Mouse (Mus musculus): ENCODE data around the gene Myo3b. TPM values are rescaled to one million over a fixed set of nuclear protein-coding genes. Genes with fewer than 3 reads are reported as not detected.

Gene Myo3b
- total RNA-seq, 2 experiments from 2014 or later, result not detected

GRCm38 (mm10) chr2:70339501-70339900, 300.6 kb downstream of the Myo3b start:
- ATAC-seq (replicated peaks; ENCODE audit: poor library complexity, severe bottlenecking), result no peak

DNA sequence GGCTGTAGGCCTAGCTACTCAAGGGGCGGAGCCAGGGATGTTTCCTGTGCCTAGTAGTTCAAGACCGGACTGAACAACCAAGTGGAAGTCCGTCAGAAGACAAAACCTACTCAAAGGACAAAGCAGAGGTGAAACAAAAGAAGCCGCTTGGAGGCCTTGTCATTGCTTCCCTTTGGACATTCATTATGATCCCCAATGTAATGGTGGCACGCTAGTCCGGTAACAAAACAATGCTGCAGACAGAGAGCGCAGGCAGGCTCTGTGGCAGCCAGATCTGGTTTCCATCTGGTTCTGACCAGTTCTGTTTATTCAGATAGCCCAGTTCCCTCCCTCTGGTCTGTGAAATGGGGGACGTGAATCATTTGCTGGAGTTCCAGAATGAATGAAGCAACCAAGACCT, 301.3 kb downstream of the Myo3b start:
- ATAC-seq (replicated peaks; ENCODE audit: poor library complexity, severe bottlenecking), result no peak

- no peak for ATAC-seq (replicated peaks; ENCODE audit: poor library complexity, severe bottlenecking)
These were observed 306.2 kb downstream of the Myo3b start for GRCm38 (mm10) chr2:70345126-70345525.

DNA sequence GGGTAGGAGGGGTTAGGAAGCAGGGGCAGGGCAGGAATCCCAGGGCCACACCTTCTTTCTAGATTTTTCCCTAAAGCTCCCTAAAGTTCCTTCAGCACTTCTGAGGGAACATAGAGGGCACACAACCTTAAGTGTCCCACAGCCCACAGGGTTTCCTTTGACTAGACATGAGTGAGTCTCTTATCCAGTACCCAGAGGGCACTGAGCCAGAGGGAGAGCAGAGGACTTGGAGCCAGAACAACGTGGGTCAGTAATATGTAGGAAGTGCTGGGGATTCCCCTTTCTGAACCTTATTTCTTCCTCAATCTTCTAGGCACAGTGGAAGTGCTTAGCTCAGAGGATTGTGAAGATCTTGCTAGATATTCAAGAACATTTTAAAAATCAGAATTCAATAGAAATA, 308.6 kb downstream of the Myo3b start:
- no peak for ATAC-seq (replicated peaks; ENCODE audit: poor library complexity, severe bottlenecking)

DNA sequence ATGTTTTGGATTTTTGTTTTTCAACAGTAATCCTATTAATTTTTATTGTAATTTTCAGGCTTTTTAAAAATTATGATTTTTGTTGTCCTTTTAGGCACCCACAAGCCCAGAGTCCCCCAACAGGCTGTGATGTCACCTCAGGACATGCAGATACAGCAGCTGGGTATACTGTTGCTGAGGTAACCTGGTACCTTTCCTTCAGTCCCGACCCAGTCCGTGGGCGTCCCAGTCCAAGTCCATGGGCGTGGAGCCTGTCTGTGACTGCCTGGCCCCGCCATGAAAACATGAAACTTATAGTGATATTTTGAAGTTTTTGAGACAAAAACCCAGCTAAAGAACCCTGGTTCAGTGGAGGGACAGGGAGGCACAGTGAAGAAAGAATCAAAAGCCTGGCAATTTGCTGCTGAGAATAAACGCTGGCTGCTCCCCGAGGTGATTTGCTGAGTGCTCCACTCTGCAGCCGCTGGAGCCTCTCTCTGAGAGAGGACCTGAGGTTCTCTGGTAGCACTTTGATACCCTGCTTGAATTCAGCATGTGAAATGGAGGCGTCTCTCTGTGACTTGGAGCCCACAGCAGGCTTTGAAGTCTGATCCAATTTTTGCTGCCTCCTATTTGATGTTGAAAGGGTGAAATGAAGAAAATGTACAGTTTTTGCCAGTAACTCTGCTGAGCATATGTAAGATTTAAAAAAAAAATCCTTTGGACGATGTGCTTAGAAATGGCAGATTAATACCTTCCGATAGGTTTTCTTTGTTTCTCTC, 310.0 kb downstream of the Myo3b start:
- no peak for ATAC-seq (replicated peaks; ENCODE audit: poor library complexity, severe bottlenecking)

GRCm38 (mm10) chr2:70352435-70353165, 313.7 kb downstream of the Myo3b start:
- ATAC-seq (replicated peaks; ENCODE audit: poor library complexity, severe bottlenecking), result no peak

DNA sequence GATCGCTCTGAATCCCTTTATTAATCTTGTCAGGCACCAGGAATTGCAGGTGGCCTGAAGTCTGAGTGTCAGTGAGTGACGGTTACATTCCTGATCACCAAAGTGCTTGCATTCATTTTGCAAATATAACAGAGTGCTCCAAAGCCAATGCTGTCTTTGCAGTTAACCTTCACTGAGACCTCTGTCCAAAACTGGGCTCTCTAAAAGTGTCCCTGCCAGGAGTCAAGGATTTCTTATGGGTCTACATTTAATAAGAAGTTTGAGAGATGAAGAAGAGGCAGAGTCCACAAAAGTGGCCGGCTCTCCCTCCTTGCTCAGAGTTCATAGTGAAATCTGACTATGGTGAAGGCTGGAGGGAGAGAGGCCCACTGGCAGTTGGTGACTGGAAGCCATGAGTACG, 315.1 kb downstream of the Myo3b start:
- no peak for ATAC-seq (replicated peaks; ENCODE audit: poor library complexity, severe bottlenecking)

DNA sequence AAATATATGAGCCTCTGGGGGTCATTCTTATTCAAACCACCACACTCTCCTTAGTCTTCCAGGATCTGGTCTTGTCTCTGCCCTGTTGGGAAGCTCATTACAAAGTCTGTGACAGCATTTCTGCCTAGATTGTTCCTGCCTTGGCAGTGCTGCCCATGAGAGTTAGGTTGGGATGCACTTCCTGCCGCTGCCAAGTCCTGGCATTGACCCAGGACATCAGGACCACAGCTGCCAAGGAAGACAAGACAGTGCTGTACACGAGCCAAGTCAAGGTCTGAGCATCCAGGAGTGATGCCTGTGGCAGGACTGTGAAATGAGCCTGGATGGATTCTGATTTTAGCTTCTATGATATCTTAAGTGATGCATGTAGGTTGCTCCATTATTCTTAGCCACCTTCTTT, 316.1 kb downstream of the Myo3b start:
- ATAC-seq (replicated peaks; ENCODE audit: poor library complexity, severe bottlenecking), result no peak

GRCm38 (mm10) chr2:70369421-70369820, 330.5 kb downstream of the Myo3b start:
- no peak for ATAC-seq (replicated peaks; ENCODE audit: poor library complexity, severe bottlenecking)

DNA sequence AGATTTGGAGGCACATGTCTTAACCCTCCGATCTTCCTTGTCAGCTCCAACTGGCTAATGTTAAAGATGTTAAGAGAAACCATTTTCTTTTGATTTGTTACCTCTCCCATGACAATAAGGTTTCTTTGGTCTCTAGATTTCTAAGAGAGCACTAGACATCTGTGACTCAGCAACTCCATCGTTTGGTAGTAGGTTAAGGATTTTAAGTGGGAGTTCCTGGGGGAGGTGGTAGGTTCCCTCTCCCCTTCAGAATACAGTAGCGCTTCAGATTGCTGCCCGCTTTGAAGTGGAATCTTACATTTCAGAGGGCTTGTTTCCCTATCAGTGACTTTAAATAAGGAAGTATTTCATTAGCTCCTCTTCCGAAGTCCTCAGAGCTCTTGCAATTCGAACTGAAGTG, 340.4 kb downstream of the Myo3b start:
- no peak for ATAC-seq (replicated peaks; ENCODE audit: poor library complexity, severe bottlenecking)

DNA sequence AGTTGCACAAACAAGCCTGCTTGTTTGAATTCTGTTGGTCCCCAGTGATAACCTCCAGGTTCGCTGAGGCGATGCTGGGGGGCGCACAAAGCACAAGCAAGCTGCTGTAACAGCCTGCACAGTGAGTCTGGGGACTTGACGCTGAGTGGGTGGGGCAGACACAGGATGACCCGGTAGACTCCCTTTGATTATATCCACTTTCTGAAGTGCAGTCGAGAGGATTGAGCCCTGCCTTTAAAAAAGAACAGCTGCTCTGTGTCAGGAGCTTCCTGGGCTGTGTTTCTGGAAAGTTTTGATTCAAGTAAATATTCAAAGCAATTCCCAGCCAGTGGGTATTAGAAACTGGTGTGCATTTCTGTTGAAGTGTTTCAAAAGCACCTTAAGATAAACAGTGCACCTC, 341.0 kb downstream of the Myo3b start:
- ATAC-seq (replicated peaks; ENCODE audit: poor library complexity, severe bottlenecking), result no peak

DNA sequence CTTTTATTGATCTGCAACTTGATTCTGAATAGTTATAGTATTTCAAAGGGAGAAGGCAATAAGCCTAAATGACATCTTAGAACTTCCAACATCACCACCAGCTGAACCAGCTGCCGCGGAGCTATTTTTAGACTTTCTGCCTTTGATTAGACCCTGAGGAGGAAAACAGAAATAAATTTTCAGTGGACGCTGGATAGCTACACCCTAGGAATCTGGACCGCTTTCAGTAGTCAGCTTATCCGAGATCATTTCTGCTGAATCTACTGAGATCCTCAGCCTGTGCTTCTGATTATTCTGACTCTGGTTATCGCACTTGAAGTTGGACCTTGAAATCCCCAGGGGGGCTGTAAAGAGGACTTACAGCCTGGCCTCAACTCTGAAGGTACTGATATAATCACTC, 349.7 kb downstream of the Myo3b start:
- ATAC-seq (replicated peaks; ENCODE audit: poor library complexity, severe bottlenecking), result no peak

GRCm38 (mm10) chr2:70389162-70389561, 350.2 kb downstream of the Myo3b start:
- no peak for ATAC-seq (replicated peaks; ENCODE audit: poor library complexity, severe bottlenecking)

DNA sequence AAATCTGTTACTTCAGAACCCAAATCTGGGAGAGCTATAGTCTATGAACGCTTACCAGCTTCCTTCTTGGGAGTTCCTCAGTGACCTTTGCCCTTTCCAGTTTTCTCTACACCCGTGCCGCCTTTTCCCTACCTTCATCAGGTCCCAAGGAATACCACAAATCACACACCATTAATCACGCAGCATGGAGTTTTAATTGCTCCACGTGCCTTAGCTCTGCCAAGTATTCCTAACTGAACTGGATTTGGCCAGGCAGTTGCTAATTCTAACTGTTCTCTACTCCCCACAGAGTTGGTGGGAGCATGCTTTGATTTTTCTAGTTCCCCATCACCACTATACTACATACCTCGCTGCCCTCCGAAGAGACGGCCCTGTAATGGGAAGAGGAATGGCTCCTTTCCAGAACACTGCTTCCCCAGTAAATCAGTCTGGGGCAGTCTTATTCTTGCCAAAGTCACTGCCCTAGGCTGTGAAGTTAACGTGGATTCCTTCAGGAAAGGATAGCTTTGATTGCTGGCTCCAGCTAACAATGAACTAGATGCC, 358.9 kb downstream of the Myo3b start:
- no peak for ATAC-seq (replicated peaks; ENCODE audit: poor library complexity, severe bottlenecking)

- no peak for ATAC-seq (replicated peaks; ENCODE audit: poor library complexity, severe bottlenecking)
These were observed 360.7 kb downstream of the Myo3b start for GRCm38 (mm10) chr2:70399441-70400115.

- no peak for ATAC-seq (replicated peaks; ENCODE audit: poor library complexity, severe bottlenecking)
These were observed 361.4 kb downstream of the Myo3b start for GRCm38 (mm10) chr2:70400321-70400720.

DNA sequence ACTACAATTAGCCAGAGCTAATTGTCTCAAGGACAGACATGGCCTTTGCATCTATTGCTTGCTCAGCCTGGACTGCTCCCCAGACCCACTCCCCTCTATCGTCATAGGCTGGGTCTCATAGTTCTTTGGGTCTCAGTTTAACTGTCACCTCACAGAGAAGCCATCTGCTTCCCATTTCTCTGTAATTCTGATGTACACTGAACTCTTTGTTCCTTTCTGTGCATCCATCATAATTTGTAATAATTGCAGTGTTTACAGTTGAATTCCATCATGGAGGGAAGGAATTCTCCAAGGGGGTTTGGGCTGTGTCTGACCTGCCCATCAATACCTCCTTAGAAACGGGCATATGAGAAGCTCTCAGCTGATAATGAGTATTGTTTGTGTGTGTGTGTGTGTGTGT, 365.4 kb downstream of the Myo3b start:
- no peak for ATAC-seq (replicated peaks; ENCODE audit: poor library complexity, severe bottlenecking)

- ATAC-seq (replicated peaks; ENCODE audit: poor library complexity, severe bottlenecking), result no peak
These were observed 367.9 kb downstream of the Myo3b start for GRCm38 (mm10) chr2:70406846-70407245.

DNA sequence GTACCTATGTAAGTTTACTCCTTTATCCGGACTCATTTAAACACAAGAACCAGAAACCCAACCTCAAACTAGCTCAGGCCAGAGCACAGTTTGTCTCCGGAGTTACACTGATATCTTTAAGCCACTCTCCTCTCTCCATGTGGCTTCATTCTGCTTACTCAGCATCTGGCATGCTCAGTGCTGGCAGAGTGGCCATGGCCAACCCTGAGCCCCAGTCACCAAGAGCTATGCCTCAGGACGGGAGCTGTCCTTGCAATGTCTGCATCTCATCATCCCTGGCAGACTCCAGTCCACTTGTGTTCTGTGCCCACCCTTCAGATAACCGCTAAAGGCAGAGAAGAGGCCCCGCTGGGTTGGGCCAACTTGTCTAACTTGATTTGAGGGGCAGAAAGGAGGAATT, 368.8 kb downstream of the Myo3b start:
- ATAC-seq (replicated peaks; ENCODE audit: poor library complexity, severe bottlenecking), result no peak

GRCm38 (mm10) chr2:70410298-70410885, 371.5 kb downstream of the Myo3b start:
- no peak for ATAC-seq (replicated peaks; ENCODE audit: poor library complexity, severe bottlenecking)

DNA sequence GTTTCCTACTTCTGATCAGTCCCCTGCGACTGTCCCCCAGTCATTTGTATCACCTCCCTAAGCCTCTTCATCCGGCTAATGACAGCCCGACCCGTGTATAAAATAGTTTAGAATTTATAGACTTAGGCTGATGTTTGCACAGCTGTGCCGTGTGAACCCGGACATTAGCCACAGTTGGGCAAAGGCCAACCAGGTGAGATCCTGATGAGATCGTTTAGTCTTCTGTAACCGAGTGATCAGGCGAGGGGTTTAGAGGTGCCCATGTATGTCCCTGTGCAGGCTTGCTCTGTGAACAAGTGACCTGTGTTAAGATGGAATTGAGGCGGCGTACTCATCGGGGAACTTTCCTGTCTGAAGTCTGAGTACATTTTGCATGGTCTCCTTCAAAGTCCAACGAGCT, 373.4 kb downstream of the Myo3b start:
- ATAC-seq (replicated peaks; ENCODE audit: poor library complexity, severe bottlenecking), result no peak
